Mouse (Mus musculus) CH12.LX (cell line): ENCODE measurements around the gene Capn13.

Experiments used
- CTCF ChIP-seq, 2 experiments: IDR thresholded peaks in 1 of 2; conservative IDR thresholded peaks in 1 of 2; 2 replicates each; pipeline ENCODE4 v1.5.1; 2011 to 2012; ENCODE audit warnings: low read depth in 2 of 2, low read length in 2 of 2, improper control_type of control experiment in 1 of 2, inconsistent platforms in 1 of 2, mild to moderate bottlenecking in 1 of 2, moderate library complexity in 1 of 2
- MAFK ChIP-seq: IDR thresholded peaks from 2 replicates; pipeline ENCODE4 v1.6.1; 2011; ENCODE audit warnings: low read length, improper control_type of control experiment; ENCODE audit not compliant: insufficient replicate concordance
- MAX ChIP-seq: IDR thresholded peaks from 2 replicates; pipeline ENCODE4 v1.6.1; 2011; ENCODE audit warnings: low read length, improper control_type of control experiment
- MEF2A ChIP-seq: IDR thresholded peaks from 2 replicates; pipeline ENCODE4 v1.6.1; 2014; ENCODE audit warnings: low read depth, mild to moderate bottlenecking, inconsistent platforms, low read length, improper control_type of control experiment, borderline replicate concordance
- NELFE ChIP-seq: IDR thresholded peaks from 2 replicates; pipeline ENCODE4 v1.6.1; 2011; ENCODE audit warnings: low read depth, low read length, improper control_type of control experiment
- POLR2A ChIP-seq: IDR thresholded peaks from 2 replicates; pipeline ENCODE4 v1.6.1; 2011; ENCODE audit warnings: low read depth, mild to moderate bottlenecking, improper control_type of control experiment, low read length
- SMC3 ChIP-seq: IDR thresholded peaks from 2 replicates; pipeline ENCODE4 v1.6.1; 2011; ENCODE audit warnings: low read depth, low read length, improper control_type of control experiment
- TCF12 ChIP-seq: IDR thresholded peaks from 2 replicates; pipeline ENCODE4 v1.6.1; 2014; ENCODE audit warnings: low read depth, mild to moderate bottlenecking, inconsistent platforms, low read length, improper control_type of control experiment

DNA sequence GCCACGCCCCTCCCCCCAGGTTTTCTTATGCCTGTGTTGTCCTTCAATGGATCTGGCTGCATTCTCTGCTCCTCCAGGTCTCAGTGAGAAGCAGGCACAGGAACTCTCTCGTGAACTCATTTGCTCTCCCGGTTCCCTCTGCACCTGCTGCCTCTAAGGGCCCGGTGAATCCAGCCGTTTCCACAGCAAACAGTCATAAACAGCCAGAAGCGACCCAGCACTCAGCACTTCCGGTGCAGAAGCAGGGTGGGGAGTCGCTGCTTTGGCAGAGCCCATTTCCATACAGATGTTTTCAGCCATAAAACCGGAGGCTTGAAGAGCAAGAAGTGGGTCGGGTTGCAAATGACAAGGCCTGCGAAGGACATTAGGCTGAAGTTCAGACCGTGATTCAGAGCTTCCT, 142.0 kb downstream of the Capn13 start:
- TF ChIP-seq TCF12: peak; percentile 39; the same call in 1 of the 2 replicates
- no peak for TF ChIP-seq MEF2A
- no peak for TF ChIP-seq CTCF (conservative IDR thresholded peaks at IDR 0.05 in 1 of 2, IDR thresholded peaks at IDR 0.05 in 1 of 2; ENCODE audit: low read depth in 2 of 2, low read length in 2 of 2)
- no peak for TF ChIP-seq POLR2A
- TF ChIP-seq NELFE: no peak
- no peak for TF ChIP-seq SMC3
- TF ChIP-seq MAFK: no peak
- TF ChIP-seq MAX: no peak
